Mouse (Mus musculus) hindbrain, postnatal 0 days (tissue): ENCODE data around the gene Zmynd12. TPM values are rescaled to one million over a fixed set of nuclear protein-coding genes. Genes with fewer than 3 reads are reported as not detected.

ENCODE experiments used
- ATAC-seq: fragments of 200-750 bp; cut with Nextera tagmentation; 2 replicates; pipeline ENCODE4 v1.8.0; 2017; ENCODE audit warnings: mild to moderate bottlenecking, moderate TSS enrichment, moderate library complexity
- DNase-seq: peaks from one replicate; pipeline ENCODE4 v3.0.0-alpha.2; 2015; ENCODE audit warnings: low spot score
- H3K27ac ChIP-seq: fragments of 300-500 bp; sonication (generic); 2 replicates; pipeline ENCODE4 v1.5.1; 2014; ENCODE audit warnings: mild to moderate bottlenecking
- H3K27me3 ChIP-seq: fragments of 300-500 bp; sonication (generic); 2 replicates; pipeline ENCODE4 v1.6.1; 2014; ENCODE audit warnings: low read length, mixed read lengths; ENCODE audit not compliant: insufficient read depth
- H3K36me3 ChIP-seq: fragments of 300-500 bp; sonication (generic); 2 replicates; pipeline ENCODE4 v1.6.1; 2014; ENCODE audit warnings: low read length, mixed read lengths; ENCODE audit not compliant: insufficient read depth
- H3K4me1 ChIP-seq: fragments of 300-500 bp; sonication (generic); 2 replicates; pipeline ENCODE4 v1.6.1; 2014; ENCODE audit warnings: antibody characterized with exemption, low read length, mixed read lengths; ENCODE audit not compliant: insufficient read depth
- H3K4me2 ChIP-seq: fragments of 300-500 bp; sonication (generic); 2 replicates; pipeline ENCODE4 v1.6.1; 2014; ENCODE audit warnings: low read depth, mild to moderate bottlenecking, low read length, moderate library complexity, mixed read lengths
- H3K4me3 ChIP-seq: fragments of 300-500 bp; sonication (generic); 2 replicates; pipeline ENCODE4 v1.5.1; 2014; ENCODE audit warnings: low read length
- H3K9ac ChIP-seq: fragments of 300-500 bp; sonication (generic); replicated peaks from 2 replicates; pipeline ENCODE4 v1.6.1; 2014; ENCODE audit warnings: mild to moderate bottlenecking, low read length, moderate library complexity, mixed read lengths
- H3K9me3 ChIP-seq: fragments of 300-500 bp; sonication (generic); 2 replicates; pipeline ENCODE4 v1.6.1; 2016; ENCODE audit warnings: low read length, mixed read lengths
- CTCF ChIP-seq: IDR thresholded peaks from 2 replicates; pipeline ENCODE4 v1.5.1; 2016; ENCODE audit warnings: antibody characterized with exemption, control low read depth, low read depth
- WGBS: fragments of 180-500 bp; shearing (Covaris S2); extraction: QIAGEN DNeasy Blood & Tissue Kit; methylation state at CpG from one replicate; pipeline ENCODE4 v1.1.7; 2014; 5-methylcytosine and 5-hydroxymethylcytosine counted together
- polyA plus RNA-seq: library from polyadenylated mRNA; unstranded; fragments of >200 nt; fragmentation: Nextera tagmentation; extraction: Ambion mirVana; gene quantifications from 2 replicates; pipeline ENCODE4 v1.2.1, GENCODE M21; 2015
- total RNA-seq: library from RNA; depleted of rRNA; stranded (reverse); fragments of >200 nt; gene quantifications from 2 replicates; pipeline ENCODE4 v1.2.3, GENCODE M21; 2014

Gene Zmynd12
- total and polyA plus RNA-seq, 2 experiments from 2014 or later: 0.51 TPM; not detected in 1

DNA sequence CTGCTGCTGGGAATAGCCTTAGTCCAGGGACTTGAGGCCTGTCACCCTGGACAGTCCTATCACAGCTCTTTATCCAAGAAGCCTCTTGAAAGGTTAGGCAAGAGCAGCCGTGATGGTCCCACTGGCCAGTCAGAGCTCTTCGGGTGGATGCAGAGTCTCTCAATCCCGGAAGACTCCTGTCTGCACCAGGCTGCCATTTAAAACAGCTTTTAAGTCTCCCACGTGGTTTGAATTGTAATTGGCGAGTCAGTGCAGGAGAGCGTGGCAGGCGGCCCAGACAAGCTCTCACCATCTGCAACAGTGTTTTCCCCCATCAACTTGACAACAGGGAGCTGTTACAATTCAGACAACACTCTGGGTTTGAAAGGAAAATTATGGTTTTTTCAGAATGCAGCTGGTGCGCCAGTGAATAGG, 38.1 kb downstream of the Zmynd12 start:
- 7% methylated on average over 8 of the region's 8 CpGs for WGBS
- Histone ChIP-seq H3K36me3 (no peaks in the 10 kb centered on the region), H3K9ac (no peak overlapping the region; the same call in 1 of the 2 replicates), H3K9me3 (no peaks in the 10 kb centered on the region), H3K4me3 (no peak overlapping the region), H3K27ac (peak overlapping the region; percentile 74), H3K4me1 (peaks cover 27% of the 10 kb centered on the region), H3K27me3 (no peaks in the 10 kb centered on the region), H3K4me2 (0 out of 2 replicates have a peak overlapping the region, but pooled peaks have one; percentile 7)
- TF ChIP-seq CTCF: no peak
- DNase-seq: peak; percentile 90
- ATAC-seq: peak; percentile 84

DNA sequence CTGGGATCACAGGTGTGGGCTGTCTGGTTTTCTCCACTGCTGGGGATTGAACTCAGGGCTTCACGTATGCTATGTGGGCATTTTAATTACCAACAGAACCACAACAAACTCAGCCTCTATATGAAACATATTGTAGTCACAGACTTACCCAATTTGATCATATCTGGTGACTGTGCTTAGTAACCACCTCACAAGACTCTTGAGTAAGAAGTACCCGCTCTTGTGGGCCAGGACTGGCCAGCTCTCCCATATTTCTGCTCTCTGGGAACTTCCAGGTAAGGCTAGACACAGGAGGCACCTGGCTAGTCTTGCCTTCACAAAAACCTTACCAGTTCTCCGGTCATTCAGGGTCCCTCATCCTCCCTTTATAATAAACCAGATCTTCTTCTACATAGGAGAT, 39.8 kb downstream of the Zmynd12 start:
- no peaks in the 10 kb centered on the region for H3K27me3 ChIP-seq
- H3K4me2 ChIP-seq: no peak overlapping the region
- DNase-seq: no peak
- no peaks in the 10 kb centered on the region for H3K36me3 ChIP-seq
- TF ChIP-seq CTCF: no peak
- WGBS: 74% methylated on average over 3 of the region's 3 CpGs
- H3K4me3 ChIP-seq: no peak overlapping the region
- no peak for ATAC-seq
- peaks cover 27% of the 10 kb centered on the region for H3K4me1 ChIP-seq
- H3K27ac ChIP-seq: peak overlapping the region; percentile 87
- no peak overlapping the region for H3K9ac ChIP-seq
- H3K9me3 ChIP-seq: no peaks in the 10 kb centered on the region

DNA sequence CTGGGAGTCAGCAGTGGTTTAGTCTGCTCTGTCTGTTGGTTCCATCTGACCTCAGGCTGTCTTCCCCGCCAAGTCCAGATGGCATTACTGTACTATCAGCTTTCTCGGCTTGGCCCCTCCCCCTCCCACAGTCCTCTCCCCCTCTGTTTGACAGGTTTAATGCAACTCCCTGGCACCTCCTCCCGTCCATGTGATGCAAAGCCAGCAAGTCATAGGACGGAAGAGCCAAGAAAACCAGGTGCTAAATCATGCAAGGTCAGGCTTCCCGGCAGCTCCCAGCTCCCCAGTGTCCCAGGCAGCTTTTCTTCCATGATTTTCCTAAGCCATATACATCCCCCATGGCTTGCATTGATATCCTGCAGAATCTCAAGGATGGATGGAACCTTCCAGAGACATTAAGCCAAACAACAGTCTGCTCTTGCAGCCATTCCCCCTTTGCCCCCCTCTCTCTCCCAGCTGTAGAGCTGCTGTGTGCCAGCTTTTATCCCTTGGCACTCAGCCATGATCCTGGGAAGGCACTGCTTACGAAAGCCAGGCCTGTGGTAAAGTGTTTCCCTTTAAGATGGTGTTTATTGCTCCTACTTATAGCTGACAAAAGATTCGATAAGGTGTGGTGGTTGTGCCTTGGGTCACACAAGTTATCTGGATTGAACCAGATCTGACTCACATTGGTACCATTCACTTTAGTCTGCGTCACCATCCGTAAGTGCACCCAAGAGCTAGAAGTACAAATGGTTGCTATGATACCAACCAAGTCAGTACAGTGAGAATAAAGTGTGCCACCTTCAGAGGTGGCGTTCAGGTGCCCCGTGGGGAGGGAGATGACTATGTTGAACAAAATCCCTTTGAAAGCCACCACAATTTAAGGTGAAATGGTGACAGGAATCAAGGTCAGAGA, 40.5 kb downstream of the Zmynd12 start:
- WGBS: 24% methylated on average over 11 of the region's 11 CpGs
- TF ChIP-seq CTCF: peak; percentile 34
- Histone ChIP-seq H3K4me3 (no peak overlapping the region), H3K9ac (no peak overlapping the region; the same call in 1 of the 2 replicates), H3K27me3 (no peaks in the 10 kb centered on the region), H3K27ac (peak overlapping the region; percentile 87), H3K4me1 (peaks cover 27% of the 10 kb centered on the region), H3K36me3 (no peaks in the 10 kb centered on the region), H3K4me2 (0 out of 2 replicates have a peak overlapping the region, but pooled peaks have one; percentile 16), H3K9me3 (no peaks in the 10 kb centered on the region)
- DNase-seq (peak; percentile 93), ATAC-seq (peak; percentile 81)

DNA sequence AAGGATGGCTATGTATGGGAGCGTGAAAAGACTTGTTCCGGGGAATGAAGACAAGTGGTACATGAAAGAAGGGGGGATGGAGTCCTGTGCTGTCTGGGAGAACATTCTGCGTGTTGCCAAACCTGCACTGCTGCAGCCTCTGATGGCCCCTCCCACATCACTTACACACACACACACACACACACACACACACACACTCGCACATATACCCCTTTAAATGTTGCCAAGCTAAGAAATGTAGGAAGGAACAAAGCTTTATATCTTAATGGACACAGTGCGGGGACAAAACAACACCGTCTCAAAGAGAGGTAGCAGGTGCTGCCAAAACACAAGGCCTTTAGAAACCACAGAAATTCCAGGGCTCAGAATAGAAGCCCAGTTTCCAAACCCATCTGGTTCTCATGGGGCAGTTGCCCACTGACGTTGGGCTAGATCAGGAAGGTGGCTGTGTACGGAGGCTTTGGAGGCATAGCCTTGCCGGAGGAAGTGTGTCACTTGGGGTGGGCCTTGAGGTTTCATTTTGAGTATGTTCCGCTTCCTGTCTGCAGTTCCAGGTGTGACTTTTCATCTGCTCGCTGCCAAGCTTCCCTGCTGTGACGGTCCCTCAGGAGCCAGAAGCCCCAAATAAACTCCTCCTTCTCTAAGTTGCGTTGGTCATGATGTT, 41.3 kb downstream of the Zmynd12 start:
- H3K27me3 ChIP-seq: no peaks in the 10 kb centered on the region
- peak; percentile 8; the same call in 1 of the 2 replicates for ATAC-seq
- no peaks in the 10 kb centered on the region for H3K36me3 ChIP-seq
- peak overlapping the region; percentile 87 for H3K27ac ChIP-seq
- no peak for DNase-seq
- no peaks in the 10 kb centered on the region for H3K9me3 ChIP-seq
- 64% methylated on average over 13 of the region's 13 CpGs for WGBS
- no peak overlapping the region for H3K4me2 ChIP-seq
- H3K4me3 ChIP-seq: no peak overlapping the region
- no peak overlapping the region for H3K9ac ChIP-seq
- TF ChIP-seq CTCF: no peak
- H3K4me1 ChIP-seq: peaks cover 27% of the 10 kb centered on the region

DNA sequence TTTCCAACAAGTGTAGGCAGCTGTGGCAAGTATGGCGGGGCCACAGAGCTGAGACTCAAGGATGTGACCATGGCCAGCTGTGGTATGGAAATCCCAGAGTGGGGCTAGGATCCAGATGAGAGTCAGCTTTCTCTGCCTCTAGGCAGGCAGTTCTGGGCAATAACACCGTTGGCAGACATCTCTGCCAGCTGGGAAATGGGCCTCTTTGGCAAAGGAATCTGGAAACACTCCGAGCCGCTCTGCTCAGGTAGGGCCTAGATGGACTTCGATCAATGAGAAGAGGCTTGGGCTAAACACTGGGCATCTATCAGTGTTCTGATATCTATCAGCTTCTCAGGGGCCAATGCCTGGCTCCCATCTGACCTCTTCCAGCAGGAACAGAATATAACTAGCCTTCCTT, 43.2 kb downstream of the Zmynd12 start:
- Histone ChIP-seq H3K27ac (no peak overlapping the region), H3K4me1 (peaks cover 27% of the 10 kb centered on the region), H3K4me3 (no peak overlapping the region), H3K36me3 (no peaks in the 10 kb centered on the region), H3K4me2 (no peak overlapping the region), H3K9me3 (no peaks in the 10 kb centered on the region), H3K27me3 (no peaks in the 10 kb centered on the region), H3K9ac (no peak overlapping the region)
- DNase-seq (no peak), ATAC-seq (no peak)
- WGBS: 83% methylated on average over 5 of the region's 5 CpGs
- no peak for TF ChIP-seq CTCF

DNA sequence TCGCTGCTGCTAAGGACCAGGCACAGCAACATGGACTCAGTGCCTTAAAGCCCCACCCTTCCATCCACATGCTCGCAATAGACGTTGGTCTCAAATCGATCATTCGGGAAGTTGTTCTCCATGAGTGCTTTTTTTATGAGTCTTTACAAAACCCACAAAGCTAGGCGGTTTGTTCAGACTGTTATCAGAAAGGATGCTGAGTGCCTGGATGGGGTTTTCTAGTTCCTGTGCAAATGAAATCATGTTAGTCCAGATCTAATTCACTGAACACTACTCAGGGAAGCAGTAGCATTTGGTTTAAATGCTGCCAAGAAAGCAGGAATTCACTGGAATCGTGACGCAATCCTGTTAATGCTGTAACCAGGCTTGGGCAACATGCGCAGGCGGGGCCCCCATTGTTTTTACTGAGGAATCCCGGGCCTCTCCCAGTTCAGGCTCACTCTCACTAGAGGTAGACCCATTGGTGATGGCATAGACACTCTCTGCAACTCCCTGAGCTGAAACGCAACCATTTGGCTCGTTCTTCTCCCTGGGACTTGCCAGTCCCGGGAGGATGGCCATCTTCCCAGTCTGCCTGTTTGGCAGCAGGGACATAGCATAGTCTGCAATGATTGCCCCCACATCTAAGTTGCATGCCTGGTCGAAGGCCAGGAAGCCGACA, 45.2 kb downstream of the Zmynd12 start:
- no peak overlapping the region for H3K4me2 ChIP-seq
- no peak overlapping the region for H3K4me3 ChIP-seq
- ATAC-seq (no peak), DNase-seq (no peak)
- H3K36me3 ChIP-seq: no peaks in the 10 kb centered on the region
- no peak overlapping the region for H3K27ac ChIP-seq
- H3K9ac ChIP-seq: no peak overlapping the region
- H3K9me3 ChIP-seq: no peaks in the 10 kb centered on the region
- no peak for TF ChIP-seq CTCF
- H3K4me1 ChIP-seq: peaks cover 12% of the 10 kb centered on the region
- 73% methylated on average over 16 of the region's 16 CpGs for WGBS
- H3K27me3 ChIP-seq: no peaks in the 10 kb centered on the region
